Mouse (Mus musculus) ES-E14 (cell line): ENCODE measurements at regions not wholly inside any gene's neighbourhood (a gene's known extent, or its start where the extent isn't known, plus 50 kb on each side); places are given as distances from the start of the nearest gene placed in this dataset.

ENCODE experiments used
- CHD2 ChIP-seq: IDR thresholded peaks from 2 replicates; pipeline ENCODE4 v1.6.1; 2014; ENCODE audit warnings: mild to moderate bottlenecking, low read depth, low read length, inconsistent platforms
- HCFC1 ChIP-seq: IDR thresholded peaks from 2 replicates; pipeline ENCODE4 v1.6.1; 2012; ENCODE audit warnings: low read length, inconsistent platforms, borderline replicate concordance; ENCODE audit not compliant: insufficient read depth
- MAFK ChIP-seq: IDR thresholded peaks from 2 replicates; pipeline ENCODE4 v1.6.1; 2014; ENCODE audit warnings: mild to moderate bottlenecking, low read depth, low read length, inconsistent platforms; ENCODE audit not compliant: insufficient read depth
- ZNF384 ChIP-seq: IDR thresholded peaks from 2 replicates; pipeline ENCODE4 v1.6.1; 2012; ENCODE audit warnings: low read depth, low read length, inconsistent platforms

DNA sequence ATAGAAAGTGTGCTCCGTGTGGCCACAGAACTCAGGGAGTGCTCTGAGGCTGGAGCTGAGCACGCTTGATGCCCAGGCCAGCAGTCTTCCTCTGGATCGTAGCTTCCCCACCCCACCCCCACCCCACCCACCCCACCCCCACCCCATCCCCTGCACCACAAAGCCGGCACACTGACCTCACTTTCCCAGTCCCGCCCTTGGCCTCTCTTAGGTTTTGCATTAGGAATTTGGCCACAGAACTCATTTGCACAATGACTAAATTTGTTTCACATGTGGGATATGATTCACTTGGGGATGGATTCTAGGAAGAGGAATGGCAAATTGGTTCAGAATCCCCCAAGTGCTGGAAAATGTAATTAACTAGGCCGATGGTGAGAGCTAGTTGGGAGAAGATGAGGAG is 94.3 kb downstream of the Tmx1 start:
- TF ChIP-seq MAFK (no peak), ZNF384 (no peak), CHD2 (no peak), HCFC1 (no peak)
